Mouse (Mus musculus) Muller cell, postnatal 12 days (primary cell): ENCODE measurements at regions not wholly inside any gene's neighbourhood (a gene's known extent, or its start where the extent isn't known, plus 50 kb on each side); places are given as distances from the start of the nearest gene placed in this dataset.
A peak's percentile ranks its signal among the peaks of the same experiment; 100 is the strongest.
"Not testable (repeated sequence)": the region's sequence is repeated elsewhere in the genome, so short reads cannot be mapped to it uniquely, and the experiment has no call there.

Experiments used
- DNase-seq: peaks from one replicate; pipeline ENCODE4 v3.0.0-alpha.2; 2015; ENCODE audit errors: inconsistent ontology term

- DNase-seq = peak; percentile 47
Observed at GRCm38 (mm10) chr5:3247333-3247732, 94.0 kb upstream of the Cdk6 start.

GRCm38 (mm10) chr5:3250273-3250672 is 91.0 kb upstream of the Cdk6 start:
- no peak for DNase-seq

GRCm38 (mm10) chr5:3260289-3260688 is 81.0 kb upstream of the Cdk6 start:
- no peak for DNase-seq

- DNase-seq = not testable (repeated sequence)
Observed at GRCm38 (mm10) chr5:3264988-3265738, 76.1 kb upstream of the Cdk6 start.

GRCm38 (mm10) chr5:3267021-3267420 is 74.3 kb upstream of the Cdk6 start:
- no peak for DNase-seq

GRCm38 (mm10) chr5:3269760-3270159 is 71.5 kb upstream of the Cdk6 start:
- DNase-seq = no peak

GRCm38 (mm10) chr5:3273140-3273539 is 68.1 kb upstream of the Cdk6 start:
- DNase-seq = not testable (repeated sequence)

GRCm38 (mm10) chr5:3277241-3277640 is 64.0 kb upstream of the Cdk6 start:
- not testable (repeated sequence) for DNase-seq

GRCm38 (mm10) chr5:3278956-3279355 is 62.3 kb upstream of the Cdk6 start:
- not testable (repeated sequence) for DNase-seq

GRCm38 (mm10) chr5:3281911-3282506 is 59.3 kb upstream of the Cdk6 start:
- not testable (repeated sequence) for DNase-seq

- no peak for DNase-seq
Observed at GRCm38 (mm10) chr5:3283083-3283482, 58.2 kb upstream of the Cdk6 start.

- not testable (repeated sequence) for DNase-seq
Observed at GRCm38 (mm10) chr5:3284335-3284734, 57.0 kb upstream of the Cdk6 start.

- DNase-seq = peak; percentile 80
Observed at GRCm38 (mm10) chr5:3289991-3290417, 51.3 kb upstream of the Cdk6 start.
